Mouse (Mus musculus): ENCODE measurements around the gene Loxl3.

GRCm38 (mm10) chr6:83031921-83032590 is 1.9 kb upstream of the Loxl3 start:
- no peak for TF ChIP-seq POLR2A (IDR thresholded peaks at IDR 0.05; ENCODE audit: low read depth, low read length)
- no peak for TF ChIP-seq CTCF (IDR thresholded peaks at IDR 0.05; ENCODE audit: extremely low read depth, insufficient read depth, insufficient read length, insufficient replicate concordance)
